Mouse (Mus musculus): ENCODE measurements around the gene Dnajc16. TPM values are rescaled to one million over a fixed set of nuclear protein-coding genes. Genes with fewer than 3 reads are reported as not detected.

The Dnajc16 gene
- 10 to 100 TPM; 38.0 to 40.3 TPM for total RNA-seq (2021)

DNA sequence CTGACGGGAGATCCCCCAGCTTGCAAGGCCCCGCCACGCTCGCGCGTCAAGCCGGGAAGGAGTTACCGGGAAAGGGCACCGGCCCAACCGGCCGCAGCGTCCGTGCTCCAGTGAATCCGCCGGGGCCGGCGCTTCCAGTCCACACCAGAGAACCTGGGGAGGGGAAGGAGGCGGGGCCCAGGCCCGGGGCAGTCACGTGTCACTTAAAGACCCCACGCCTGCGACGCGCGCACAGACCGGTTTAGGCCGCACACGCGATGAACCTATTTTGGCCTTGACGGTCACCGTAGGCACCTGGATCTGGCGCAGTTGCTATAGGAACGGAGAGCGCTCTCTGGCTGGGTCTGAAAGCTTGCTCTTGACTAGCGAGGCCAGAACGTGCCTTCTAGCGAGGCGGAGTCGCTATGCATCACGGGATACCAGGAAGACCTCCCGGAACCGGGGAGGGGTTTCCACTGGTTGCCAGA is at the start of gene Dnajc16:
TSS of gene Dnajc16 (minus strand) at position 408 of the 467 bp plus-strand sequence.
- DNase-seq (ENCODE audit: low spot score in 2 of 2): peak; percentile 96 to 99
- intact Hi-C loops (cut with DNase I): loop anchor here (2.0 kb wide), 1 partner anchor 68 kb away; the partner anchor contains the start of gene Ddi2

DNA sequence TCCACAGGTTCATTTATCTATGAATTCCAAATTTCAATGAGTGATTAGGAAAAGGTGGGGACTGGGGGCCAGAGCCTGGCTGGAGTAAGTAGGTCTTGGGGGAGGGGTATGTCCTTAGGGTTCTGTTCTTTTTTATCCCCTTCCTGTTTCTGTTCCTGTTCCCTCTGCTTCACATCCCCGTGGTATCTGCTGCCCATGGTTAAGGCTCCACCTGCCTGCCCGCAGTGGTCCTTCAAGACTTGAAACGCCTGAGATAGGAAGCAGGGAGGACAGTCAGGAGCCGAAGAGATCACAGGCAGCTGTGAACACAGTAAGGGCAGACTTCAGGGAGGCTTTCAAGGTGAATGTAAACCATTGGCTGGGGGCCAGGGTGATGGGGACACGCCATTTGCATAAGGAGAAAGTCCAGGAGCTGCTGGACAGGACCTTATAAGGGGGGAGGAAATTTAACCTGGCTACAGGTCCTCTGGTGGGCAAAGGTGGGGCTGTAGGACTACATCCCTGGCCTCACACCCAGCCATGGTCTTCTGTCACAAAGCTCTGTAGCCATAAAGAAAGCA is 43.9 kb upstream of the Dnajc16 start:
- no peak for DNase-seq (ENCODE audit: low spot score in 2 of 2)

DNA sequence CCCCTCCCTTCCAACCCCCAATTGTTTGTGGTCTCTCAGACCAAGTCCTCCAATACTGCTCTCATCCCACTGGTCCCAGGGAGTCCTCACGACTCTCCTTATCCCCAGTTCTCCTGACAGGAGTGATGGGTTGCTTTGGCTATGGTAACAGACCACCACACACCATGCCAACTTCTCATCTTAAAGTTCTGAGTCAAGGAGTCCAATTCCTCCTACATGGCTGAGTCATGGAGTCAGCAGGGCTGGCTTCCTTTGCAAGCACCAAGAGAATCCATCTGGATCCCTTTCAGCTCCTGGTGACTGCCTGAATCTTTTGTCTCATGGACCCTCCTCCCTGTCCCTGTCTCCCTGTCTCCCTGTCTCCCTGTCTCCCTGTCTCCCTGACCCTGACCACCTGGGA is 43.2 kb upstream of the Dnajc16 start:
- peak; percentile 10 to 84 for DNase-seq (ENCODE audit: low spot score in 2 of 2)
- intact Hi-C loops (cut with DNase I): no loop called here

More for the DNA sequence above, 43.9 kb upstream of the Dnajc16 start:
- intact Hi-C loops (cut with DNase I): no loop called here

DNA sequence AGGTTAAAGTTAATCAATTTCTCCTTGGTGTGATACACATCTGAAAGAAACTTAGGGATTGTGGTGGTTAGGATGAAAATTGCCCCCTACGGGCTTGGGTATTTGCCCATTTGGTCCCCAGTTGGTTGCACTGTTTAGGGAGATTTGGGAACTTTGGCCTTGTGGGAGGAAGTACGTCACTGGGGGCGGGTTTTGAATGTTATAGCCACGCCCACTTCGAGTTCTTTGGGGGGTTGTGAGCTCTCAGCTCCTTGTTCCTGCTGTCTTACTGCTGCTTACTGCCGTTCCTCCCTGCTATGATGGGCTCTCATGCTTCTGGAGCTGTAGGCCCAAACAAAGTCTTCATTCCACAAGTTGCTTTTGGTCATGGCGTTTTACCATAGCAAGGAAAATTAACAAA is 40.6 kb upstream of the Dnajc16 start:
- intact Hi-C loops (cut with DNase I): no loop called here
- DNase-seq (ENCODE audit: low spot score in 2 of 2): no peak

DNA sequence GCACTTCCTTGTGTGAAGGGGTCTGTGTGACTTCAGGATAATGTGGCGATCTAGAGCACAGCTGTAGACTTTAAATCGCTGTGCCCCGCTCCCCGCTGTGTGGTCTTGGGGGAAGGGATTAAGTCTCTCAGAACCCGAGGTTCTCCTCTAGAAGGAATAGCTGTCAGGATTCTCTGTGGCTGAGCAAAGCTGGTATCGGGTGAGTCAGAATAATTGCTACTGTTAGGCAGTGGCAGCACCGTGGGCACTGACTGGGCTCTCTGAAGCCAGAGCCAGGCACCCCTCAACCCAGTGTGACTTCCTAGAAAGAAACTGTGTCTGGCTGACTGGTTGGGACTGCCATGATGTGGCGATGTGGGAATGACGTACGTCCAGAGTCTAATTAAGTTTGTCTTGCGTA is 39.6 kb upstream of the Dnajc16 start:
- DNase-seq (ENCODE audit: low spot score in 2 of 2): no peak
- intact Hi-C loops (cut with DNase I): no loop called here

DNA sequence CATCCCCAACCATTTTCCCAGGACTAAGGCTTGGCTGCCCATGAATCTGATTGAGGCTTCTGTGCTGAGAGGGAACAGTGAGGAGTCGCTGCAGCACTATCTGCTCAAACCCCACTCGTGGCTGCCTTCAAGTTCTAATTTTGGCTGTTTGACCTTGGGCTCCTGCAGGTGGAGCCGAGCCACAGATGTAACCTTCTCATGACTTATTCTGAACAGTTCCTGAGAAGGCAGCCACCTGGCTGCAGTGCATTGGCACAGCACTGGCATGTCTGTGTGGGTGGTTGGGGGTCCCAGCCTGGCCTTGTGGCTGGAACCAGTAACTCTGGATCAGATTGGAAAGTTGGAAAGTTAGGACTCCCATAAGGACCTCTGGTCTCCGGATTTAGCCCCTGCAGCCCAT is 37.4 kb upstream of the Dnajc16 start:
- no peak for DNase-seq (ENCODE audit: low spot score in 2 of 2)
- intact Hi-C loops (cut with DNase I): no loop called here

DNA sequence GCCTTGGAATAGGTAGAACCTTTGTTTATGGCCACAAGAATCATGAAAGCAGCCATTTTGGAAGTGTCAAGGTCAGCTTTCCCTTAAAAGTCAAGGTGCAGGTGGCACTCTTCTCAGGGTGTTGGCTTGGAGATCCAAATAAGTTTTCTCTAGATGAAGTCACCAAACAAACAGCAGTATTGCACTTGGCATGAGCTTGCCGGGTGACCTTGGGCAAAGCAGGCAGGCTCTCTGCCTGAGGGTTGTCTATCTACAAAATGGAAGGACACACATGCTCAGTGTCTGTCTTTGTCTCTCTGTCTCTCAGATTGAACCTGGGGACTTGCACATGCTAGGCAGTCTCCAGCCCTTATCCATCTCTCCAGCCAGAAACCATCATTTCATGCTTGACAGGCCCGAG is 36.7 kb upstream of the Dnajc16 start:
- intact Hi-C loops (cut with DNase I): no loop called here

DNA sequence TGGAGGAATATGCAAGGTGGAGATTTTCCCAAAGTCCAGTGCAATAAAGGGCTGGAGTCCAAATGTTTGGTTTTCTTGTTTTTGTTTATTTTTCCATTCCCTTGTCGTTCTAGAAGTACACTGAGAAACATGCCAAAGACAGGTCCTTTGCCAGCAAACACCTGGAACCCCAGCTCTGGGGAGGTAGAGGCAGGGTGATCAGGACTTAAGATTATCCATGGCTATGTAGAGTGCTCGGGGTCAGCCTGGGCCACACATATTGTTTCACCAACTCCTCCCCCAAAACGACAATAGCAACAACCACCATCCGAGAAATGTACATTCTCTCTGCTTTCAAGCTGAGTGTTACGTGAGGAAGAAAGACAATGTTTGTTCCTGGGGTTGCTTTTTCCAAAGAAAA is 35.3 kb upstream of the Dnajc16 start, which contains the start of gene Cela2a:
TSS of gene Cela2a (minus strand) at position 101 of the 400 bp plus-strand sequence.
- no peak for DNase-seq (ENCODE audit: low spot score in 2 of 2)
- intact Hi-C loops (cut with DNase I): no loop called here

More for the DNA sequence above, 36.7 kb upstream of the Dnajc16 start:
- no peak for DNase-seq (ENCODE audit: low spot score in 2 of 2)

DNA sequence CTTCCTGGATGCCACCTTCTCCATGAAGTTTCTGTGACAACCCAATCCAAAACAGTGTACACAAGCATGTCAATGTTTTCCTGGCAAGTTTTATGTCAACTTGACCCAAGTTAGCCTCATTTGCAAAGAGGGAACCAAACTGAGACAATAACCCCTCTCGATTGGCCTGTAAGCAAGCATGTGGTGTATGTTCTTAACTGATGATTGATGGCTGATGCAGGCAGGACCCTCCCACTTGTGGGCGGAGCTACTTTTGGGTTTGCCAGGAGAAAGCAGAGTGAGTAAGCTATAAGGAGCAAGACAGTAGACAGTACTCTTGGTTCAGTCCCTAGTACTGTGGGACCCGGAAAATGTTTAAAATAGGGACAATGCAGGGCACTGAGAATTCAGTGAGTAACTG is 32.2 kb upstream of the Dnajc16 start:
- DNase-seq (ENCODE audit: low spot score in 2 of 2): no peak
- intact Hi-C loops (cut with DNase I): no loop called here

DNA sequence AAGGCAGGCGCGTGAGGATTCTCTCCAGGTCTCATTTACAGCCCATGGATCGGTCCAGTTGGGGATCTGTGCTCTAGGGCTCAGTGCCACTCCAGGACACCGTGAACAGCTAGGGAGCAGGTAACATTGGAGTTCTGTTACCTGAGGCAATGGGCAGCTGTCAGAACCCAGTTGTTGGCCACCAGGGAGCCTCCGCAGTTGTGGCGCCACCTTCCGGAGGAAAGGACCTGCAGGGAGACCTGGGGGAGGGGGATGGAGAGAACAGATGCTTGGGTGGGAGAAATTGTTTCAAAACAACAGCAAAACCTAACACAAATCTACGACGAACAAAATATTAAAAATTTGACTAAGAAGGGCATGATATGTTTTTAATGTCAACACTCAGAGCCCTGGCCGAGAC is 31.4 kb upstream of the Dnajc16 start:
- intact Hi-C loops (cut with DNase I): no loop called here
- no peak for DNase-seq (ENCODE audit: low spot score in 2 of 2)

DNA sequence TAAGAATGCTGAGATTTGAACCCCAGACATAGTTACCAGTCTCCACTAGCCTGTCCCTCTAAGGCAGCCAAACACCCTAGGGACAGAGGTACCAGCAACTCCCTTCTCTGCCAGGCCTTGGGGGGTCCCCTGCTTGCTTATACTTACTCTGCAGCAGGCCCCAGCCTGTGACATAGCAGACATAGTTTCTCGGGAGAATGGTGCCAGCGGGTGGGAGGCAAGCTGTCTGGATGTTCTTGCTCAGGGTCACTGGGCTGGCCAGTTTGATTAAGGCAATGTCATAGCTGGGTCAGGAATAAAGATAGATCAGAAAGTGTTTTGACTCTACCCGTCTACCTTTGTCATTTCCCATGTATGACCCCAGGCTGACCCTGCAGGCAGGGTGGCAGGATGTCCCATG is 30.4 kb upstream of the Dnajc16 start:
- intact Hi-C loops (cut with DNase I): no loop called here
- DNase-seq (ENCODE audit: low spot score in 2 of 2): no peak

DNA sequence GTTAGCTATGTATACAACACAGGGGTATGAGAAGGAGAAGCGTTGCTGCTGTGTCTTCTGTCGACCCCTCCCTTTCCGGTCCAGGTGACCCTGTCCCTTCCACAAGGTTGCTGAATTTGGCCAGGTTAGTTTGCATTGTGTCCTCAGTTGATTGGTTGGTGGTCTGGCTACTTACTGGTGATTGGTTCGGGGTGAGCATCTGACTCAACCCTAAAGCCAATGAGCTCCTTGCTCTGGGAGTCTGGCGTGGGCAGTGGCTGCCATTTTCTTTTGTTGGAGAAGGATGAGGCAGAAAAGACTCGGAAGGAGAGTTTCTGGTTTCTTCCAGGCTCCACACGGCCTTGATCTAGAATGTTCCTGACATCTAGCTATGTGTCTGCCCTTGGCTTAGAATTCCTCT is 28.6 kb upstream of the Dnajc16 start:
- no peak for DNase-seq (ENCODE audit: low spot score in 2 of 2)
- intact Hi-C loops (cut with DNase I): no loop called here

DNA sequence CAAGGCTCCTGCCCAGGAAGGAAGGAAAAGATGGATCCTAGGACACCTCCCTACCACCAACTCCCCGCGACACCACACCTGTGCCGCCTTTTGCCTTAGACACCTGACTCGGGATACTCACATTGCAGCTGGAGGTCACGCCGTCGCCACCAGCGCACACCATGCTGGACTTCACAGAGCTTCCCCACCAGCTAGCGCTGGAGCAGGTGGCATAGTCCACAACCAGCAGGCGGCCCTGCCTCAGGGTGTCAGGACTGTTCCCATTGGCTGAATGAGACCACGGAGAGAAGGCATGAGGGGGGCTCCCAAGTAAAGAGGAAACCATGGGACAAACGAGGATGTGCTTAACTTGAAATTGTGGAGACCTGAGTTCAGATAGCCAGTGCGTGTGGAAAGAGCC is 28.1 kb upstream of the Dnajc16 start:
- DNase-seq (ENCODE audit: low spot score in 2 of 2): no peak
- intact Hi-C loops (cut with DNase I): no loop called here

DNA sequence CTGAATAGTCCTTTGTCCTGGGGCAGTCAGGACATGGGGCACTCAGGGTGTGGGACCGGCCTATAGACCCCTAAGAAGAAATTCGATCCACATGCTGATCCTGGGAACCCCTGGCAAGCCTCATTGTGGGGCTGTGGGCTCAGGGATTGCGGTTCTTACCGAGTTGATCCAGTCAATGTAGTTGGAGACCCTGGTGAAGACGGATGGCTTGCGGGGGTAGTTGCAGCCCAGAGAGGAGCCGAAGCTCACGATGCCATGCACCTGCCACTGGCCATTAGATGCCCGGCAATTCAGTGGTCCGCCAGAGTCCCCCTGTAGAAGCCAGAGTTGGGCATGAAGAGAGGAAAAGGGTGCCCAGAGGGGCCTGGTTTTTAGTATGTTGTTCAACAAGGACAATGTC is 27.0 kb upstream of the Dnajc16 start:
- intact Hi-C loops (cut with DNase I): no loop called here

DNA sequence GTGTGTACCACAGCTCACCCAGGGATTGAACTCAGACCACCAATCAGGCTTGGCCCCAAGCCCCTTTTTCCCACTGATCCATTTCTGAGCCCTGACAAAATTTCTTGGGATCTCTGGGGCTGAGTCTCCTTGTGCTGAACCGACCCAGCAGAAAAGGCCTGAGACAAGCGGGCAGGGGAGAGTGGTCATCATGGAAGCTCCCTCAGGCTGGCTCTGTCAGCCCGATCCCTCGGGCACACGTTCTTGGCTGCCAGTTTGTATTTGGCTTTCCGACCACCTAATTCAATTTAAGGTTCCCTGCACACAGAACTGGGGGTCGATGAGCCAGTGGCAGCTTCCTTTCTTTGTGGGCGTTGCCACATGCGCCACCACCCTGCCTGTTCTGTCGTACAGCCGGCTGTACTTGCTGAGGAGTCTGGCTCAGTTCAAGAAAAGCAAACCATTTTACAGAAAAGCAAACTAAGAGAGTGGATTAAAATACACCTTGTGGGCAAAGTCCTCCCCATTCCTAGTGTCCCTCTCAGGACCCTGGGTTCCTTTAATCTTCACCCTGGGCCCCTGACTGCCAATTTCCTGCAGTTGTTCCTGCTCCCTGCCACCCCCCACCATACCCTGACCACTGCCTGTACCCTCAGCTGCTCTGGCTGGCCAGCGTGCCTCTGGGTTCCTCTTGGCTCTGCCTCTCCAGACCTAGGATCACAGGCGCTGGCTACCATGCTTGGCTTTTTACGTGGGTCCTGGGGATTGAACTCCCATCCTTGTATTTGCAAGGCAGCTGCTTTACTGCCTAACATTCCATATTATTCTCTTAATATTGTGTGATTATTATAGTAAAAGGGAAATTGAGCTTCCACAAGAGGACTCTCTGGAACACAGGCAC is 26.3 kb upstream of the Dnajc16 start:
- peak in 1 of 2 experiments; percentile 43 for DNase-seq (ENCODE audit: low spot score in 2 of 2)
- intact Hi-C loops (cut with DNase I): no loop called here

More for the DNA sequence above, 27.0 kb upstream of the Dnajc16 start:
- DNase-seq (ENCODE audit: low spot score in 2 of 2): no peak

DNA sequence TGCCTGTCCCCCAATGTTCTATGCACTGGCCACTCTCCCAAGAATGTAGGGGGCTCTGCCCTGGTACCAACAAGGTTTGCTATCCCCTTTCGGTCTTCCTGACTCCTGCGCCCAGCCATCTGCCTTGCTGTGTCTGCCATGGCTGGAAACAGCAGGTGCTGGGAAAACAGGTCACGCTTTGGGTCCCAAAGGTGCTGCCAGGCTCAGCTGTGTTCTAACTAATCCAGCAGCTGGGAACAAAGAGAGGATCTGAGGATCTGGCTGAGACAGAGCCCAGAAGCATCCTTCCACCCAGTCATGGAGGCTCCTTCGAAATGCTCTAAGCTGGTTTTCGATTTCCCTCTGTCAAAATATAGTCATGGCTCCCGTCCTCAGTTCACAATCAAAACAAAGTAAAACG is 25.5 kb upstream of the Dnajc16 start:
- intact Hi-C loops (cut with DNase I): no loop called here

DNA sequence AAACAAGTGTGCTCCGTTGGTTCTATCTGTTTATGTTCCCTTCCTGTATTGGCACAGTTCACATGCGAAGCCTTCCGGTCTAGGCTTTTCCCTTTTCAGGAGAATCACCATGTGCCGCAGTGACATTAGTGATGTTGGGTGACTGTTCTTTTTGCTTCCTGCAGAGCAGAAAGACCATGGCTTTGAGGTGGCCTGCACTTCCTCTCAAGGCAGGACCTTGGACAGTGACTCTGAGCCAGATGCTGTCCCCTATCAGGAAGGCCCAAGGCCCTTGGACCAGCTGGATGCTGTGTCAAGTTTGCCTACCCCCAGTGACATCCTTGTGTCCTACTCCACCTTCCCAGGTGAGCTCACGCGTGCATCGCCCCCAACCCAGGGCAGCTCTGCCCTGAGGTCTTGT is 20.6 kb upstream of the Dnajc16 start:
- intact Hi-C loops (cut with DNase I): loop anchor here (2.0 kb wide), 1 partner anchor 41 kb away; no protein-coding TSS in a partner anchor
- DNase-seq (ENCODE audit: low spot score in 2 of 2): no peak

More for the DNA sequence above, 25.5 kb upstream of the Dnajc16 start:
- no peak for DNase-seq (ENCODE audit: low spot score in 2 of 2)

DNA sequence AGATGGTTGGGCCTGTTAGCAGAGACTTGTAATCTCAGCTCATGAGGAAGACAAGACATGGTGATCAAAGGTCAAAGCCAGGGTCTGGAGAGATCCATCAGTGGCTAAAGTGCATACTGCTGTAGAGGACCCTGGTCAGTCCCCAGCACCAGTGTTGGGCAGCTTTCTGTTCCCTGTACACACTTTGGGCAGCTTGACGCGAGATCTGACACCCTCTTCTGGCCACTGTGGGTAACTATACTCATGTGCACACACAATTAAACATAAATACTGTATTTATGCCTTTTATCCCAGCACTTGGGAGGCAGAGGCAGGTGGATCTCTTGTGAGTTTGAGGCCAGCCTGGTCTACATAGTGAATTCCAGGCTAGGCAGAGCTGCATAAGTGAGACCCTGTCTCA is 20.2 kb upstream of the Dnajc16 start:
- intact Hi-C loops (cut with DNase I): loop anchor here (2.0 kb wide), 1 partner anchor 42 kb away; no protein-coding TSS in a partner anchor
- no peak for DNase-seq (ENCODE audit: low spot score in 2 of 2)

DNA sequence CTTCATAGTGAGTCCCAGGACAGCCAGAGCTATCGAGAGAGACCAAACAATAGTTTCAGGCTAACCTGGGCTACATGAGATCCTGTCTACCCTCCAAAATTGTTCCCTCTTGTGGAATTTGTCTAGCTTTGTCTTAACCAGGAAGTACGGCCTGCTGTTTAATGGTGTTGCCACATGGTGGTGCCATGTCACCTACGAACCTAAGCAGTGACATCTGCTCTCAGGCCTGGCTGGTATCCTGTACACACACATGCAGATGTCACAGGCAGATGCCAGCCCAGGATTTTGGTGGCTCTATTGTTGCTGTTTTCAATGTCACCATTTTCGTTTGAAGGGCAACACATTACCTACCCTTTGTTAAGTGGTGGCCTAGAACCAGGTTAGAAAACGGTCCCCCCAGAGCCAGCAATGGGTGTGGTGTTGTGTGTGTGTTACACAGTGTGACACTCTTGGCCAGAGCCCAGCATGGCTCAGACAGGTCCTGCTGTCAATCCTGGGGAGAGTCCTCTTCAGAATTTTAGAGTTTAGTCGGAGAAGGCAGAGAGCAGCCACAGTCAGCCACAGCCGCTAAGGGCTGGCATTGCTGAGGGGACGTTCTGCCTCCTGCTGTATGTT is 19.2 kb upstream of the Dnajc16 start:
- intact Hi-C loops (cut with DNase I): loop anchor here (2.0 kb wide), 1 partner anchor 43 kb away; no protein-coding TSS in a partner anchor

DNA sequence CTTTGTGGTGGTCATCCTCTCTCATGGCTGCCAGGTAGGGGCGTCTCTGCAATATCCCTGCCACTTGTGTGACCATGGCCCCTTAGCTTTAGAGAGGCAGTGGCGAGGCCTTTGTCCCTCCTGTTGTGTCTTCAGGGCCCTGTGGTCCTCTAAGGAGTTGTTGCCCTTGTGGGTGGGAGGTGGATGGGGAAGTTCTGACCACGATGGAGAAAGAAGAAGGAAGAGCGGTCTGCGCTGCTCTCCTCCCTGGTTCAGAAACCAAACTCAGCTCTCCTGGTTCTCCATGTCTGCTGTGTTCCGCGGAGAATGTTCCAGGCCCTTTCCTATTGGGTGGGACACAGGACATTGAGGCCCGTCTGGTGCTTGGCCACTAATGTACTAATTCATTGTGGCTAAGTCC is 15.2 kb upstream of the Dnajc16 start:
- DNase-seq (ENCODE audit: low spot score in 2 of 2): no peak
- intact Hi-C loops (cut with DNase I): no loop called here

More for the DNA sequence above, 19.2 kb upstream of the Dnajc16 start:
- DNase-seq (ENCODE audit: low spot score in 2 of 2): peak in 1 of 2 experiments; percentile 48
